ENCODE assay signal across 29 mouse cellular contexts in the genomic region with DNA sequence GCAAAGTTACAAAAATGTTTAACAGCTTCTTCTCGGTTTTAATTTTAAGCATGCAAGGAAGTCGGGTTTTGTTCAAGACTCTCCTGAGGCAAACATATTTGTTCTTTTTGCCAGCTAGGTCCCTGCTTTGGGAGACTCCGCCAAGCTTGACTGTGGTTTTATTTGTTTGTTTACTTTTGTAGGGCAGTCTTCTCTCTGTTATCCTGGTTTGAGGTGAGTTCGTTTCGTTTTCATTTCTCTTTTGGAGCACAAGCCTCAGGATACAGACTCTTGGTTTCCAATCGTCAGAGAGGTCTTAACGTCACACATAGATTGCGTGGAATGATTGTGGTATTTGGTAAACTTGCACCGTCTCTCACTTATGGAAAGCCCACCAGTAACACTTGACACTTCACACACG. TPM values are rescaled to one million over a fixed set of nuclear protein-coding genes. Genes with fewer than 3 reads are reported as not detected.
DNase-seq lines count a peak whose midpoint lies in the region; ATAC-seq and TF ChIP-seq lines count a peak whose summit lies in the region.
"Had no signal": no experiment of that assay in that cellular context is flagged by ENCODE, and none has a peak within 500 bp of the region (broad histone marks: within the 10 kb centered on the region; RNA-seq: fewer than 3 reads in every experiment).

No protein-coding gene starts in this region.

- H3K9me3 ChIP-seq in kidney, postnatal 0 days (replicated peaks; ENCODE audit: low read length) = no peaks in the 10 kb centered on the region
- H3K9me3 ChIP-seq in lung, postnatal 0 days (ENCODE audit: low read length) = no peaks in the 10 kb centered on the region
- H3K9me3 ChIP-seq: forebrain, embryonic 13.5 days; heart, embryonic 10.5 days; limb, embryonic 10.5 days; limb, embryonic 15.5 days; liver, embryonic 15.5 days; midbrain, embryonic 10.5 days; midbrain, embryonic 15.5 days had no signal

- WGBS in kidney, postnatal 0 days = 62% methylated on average over 10 of the region's 10 CpGs
- WGBS in lung, postnatal 0 days = 41% methylated on average over 10 of the region's 10 CpGs

- H3K27me3 ChIP-seq in kidney, postnatal 0 days (ENCODE audit: insufficient read depth, low read length) = no peaks in the 10 kb centered on the region
- no peaks in the 10 kb centered on the region for H3K27me3 ChIP-seq in lung, postnatal 0 days (replicated peaks; ENCODE audit: insufficient read depth, low read length)
- H3K27me3 ChIP-seq in myocyte (ENCODE audit: control insufficient read depth, insufficient read depth, insufficient read length) = no peaks in the 10 kb centered on the region
- H3K27me3 ChIP-seq: forebrain, embryonic 13.5 days; limb, embryonic 15.5 days; liver, embryonic 15.5 days; midbrain, embryonic 15.5 days had no signal

- H3K79me2 ChIP-seq in myocyte (ENCODE audit: control insufficient read depth, insufficient read depth) = no peaks in the 10 kb centered on the region

- H3K4me3 ChIP-seq in gastrocnemius, adult 2 months = peak overlapping the region; percentile 59
- no peak overlapping the region for H3K4me3 ChIP-seq in kidney, postnatal 0 days (replicated peaks; ENCODE audit: low read depth, low read length)
- no peak overlapping the region; the same call in 1 of the 2 replicates for H3K4me3 ChIP-seq in lung, postnatal 0 days (ENCODE audit: low read depth, low read length)
- no peak overlapping the region for H3K4me3 ChIP-seq in myocyte
- H3K4me3 ChIP-seq: forebrain, embryonic 13.5 days; heart, embryonic 10.5 days; layer of hippocampus, adult 2 months; limb, embryonic 10.5 days; limb, embryonic 15.5 days; liver, embryonic 15.5 days; midbrain, embryonic 10.5 days; midbrain, embryonic 15.5 days had no signal

- H3K4me2 ChIP-seq in kidney, postnatal 0 days (ENCODE audit: low read length) = 0 out of 2 replicates have a peak overlapping the region, but pooled peaks have one; percentile 2
- peak overlapping the region; percentile 30 for H3K4me2 ChIP-seq in lung, postnatal 0 days (replicated peaks; ENCODE audit: low read depth, low read length)
- H3K4me2 ChIP-seq in myocyte (ENCODE audit: low read depth) = peak overlapping the region; percentile 12
- H3K4me2 ChIP-seq: forebrain, embryonic 13.5 days; hindbrain, embryonic 14.5 days; limb, embryonic 15.5 days; liver, embryonic 15.5 days; midbrain, embryonic 15.5 days had no signal

- no peak for DNase-seq in gastrocnemius, adult 2 months
- DNase-seq in gastrocnemius, postnatal 10 days = no peak
- DNase-seq in kidney, postnatal 0 days (ENCODE audit: low spot score) = no peak
- no peak for DNase-seq in kidney, postnatal 4 days
- no peak for DNase-seq in lung, postnatal 0 days (ENCODE audit: low spot score)
- no peak for DNase-seq in lung, postnatal 14 days
- no peak for DNase-seq in left cerebral cortex, postnatal 25 days (ENCODE audit: low spot score in 2 of 2)
- DNase-seq: adrenal gland, postnatal 14 days; cerebellum, adult 11-12 months; cerebellum, adult 9-11 months; gastrocnemius, postnatal 36 days; heart, postnatal 4 days; kidney, adult 11 months; kidney, postnatal 25 days; lung, postnatal 36 days; right cerebral cortex, postnatal 25 days; thymus, postnatal 14 days had no signal

- H3K4me1 ChIP-seq in kidney, postnatal 0 days (replicated peaks; ENCODE audit: insufficient read depth, low read length) = no peaks in the 10 kb centered on the region
- H3K4me1 ChIP-seq in lung, postnatal 0 days (ENCODE audit: insufficient read depth, low read depth, low read length) = no peaks in the 10 kb centered on the region
- H3K4me1 ChIP-seq: limb, embryonic 15.5 days; liver, embryonic 15.5 days; midbrain, embryonic 15.5 days had no signal

- H3ac ChIP-seq in myocyte (ENCODE audit: control insufficient read depth, insufficient read length) = no peak overlapping the region

- no peak for TF ChIP-seq CTCF in gastrocnemius, adult 2 months (IDR thresholded peaks at IDR 0.05)
- no peak for TF ChIP-seq CTCF in kidney, postnatal 0 days (IDR thresholded peaks at IDR 0.05; ENCODE audit: low read depth)
- no peak for TF ChIP-seq CTCF in lung, postnatal 0 days (IDR thresholded peaks at IDR 0.05)

- intact Hi-C loops in gastrocnemius, adult 2 months (cut with DNase I) = no loop called here
- intact Hi-C loops in left cerebral cortex, postnatal 25 days (cut with DNase I) = no loop called here

- no peaks in the 10 kb centered on the region for H3K36me3 ChIP-seq in kidney, postnatal 0 days (ENCODE audit: insufficient read depth, low read length)
- H3K36me3 ChIP-seq in lung, postnatal 0 days (ENCODE audit: insufficient read depth, low read length) = no peaks in the 10 kb centered on the region
- H3K36me3 ChIP-seq in myocyte (ENCODE audit: control insufficient read depth, insufficient read depth) = no peaks in the 10 kb centered on the region
- H3K36me3 ChIP-seq: heart, embryonic 10.5 days; limb, embryonic 10.5 days; limb, embryonic 15.5 days; liver, embryonic 15.5 days; midbrain, embryonic 10.5 days; midbrain, embryonic 15.5 days had no signal

- no peak for TF ChIP-seq EP300 in lung, postnatal 0 days (IDR thresholded peaks at IDR 0.05)

- ATAC-seq in kidney, postnatal 0 days (replicated peaks; ENCODE audit: low FRiP score, low read depth) = no peak
- ATAC-seq in lung, postnatal 0 days = no peak
- ATAC-seq: forebrain, embryonic 13.5 days; inflammation-experienced regulatory T-cells, adult 6 months; midbrain, embryonic 15.5 days had no signal

- 0 out of 2 replicates have a peak overlapping the region, but pooled peaks have one; percentile 38 for H3K27ac ChIP-seq in gastrocnemius, adult 2 months
- H3K27ac ChIP-seq in kidney, postnatal 0 days = no peak overlapping the region
- no peak overlapping the region for H3K27ac ChIP-seq in lung, postnatal 0 days (ENCODE audit: low read length)
- H3K27ac ChIP-seq: forebrain, embryonic 13.5 days; heart, embryonic 10.5 days; hindbrain, embryonic 14.5 days; layer of hippocampus, adult 2 months; limb, embryonic 10.5 days; limb, embryonic 15.5 days; liver, embryonic 15.5 days; midbrain, embryonic 10.5 days; midbrain, embryonic 15.5 days had no signal

- no peak for TF ChIP-seq POLR2A in myocyte (IDR thresholded peaks at IDR 0.05; ENCODE audit: insufficient read length, low read depth)

- H3K9ac ChIP-seq in kidney, postnatal 0 days (ENCODE audit: low read depth, low read length) = no peak overlapping the region
- no peak overlapping the region for H3K9ac ChIP-seq in lung, postnatal 0 days (replicated peaks; ENCODE audit: low read depth)
- H3K9ac ChIP-seq: forebrain, embryonic 13.5 days; hindbrain, embryonic 14.5 days; limb, embryonic 15.5 days; liver, embryonic 15.5 days; midbrain, embryonic 15.5 days had no signal

TF ChIP-seq in myocyte, 11 proteins besides CTCF, POLR2A, EP300 and RAD21:
- TF ChIP-seq MYOG (IDR thresholded peaks at IDR 0.05; ENCODE audit: control insufficient read depth in 1 of 3, insufficient read depth in 1 of 3, insufficient read length in 2 of 3, low read depth in 2 of 3) = no peak
- TF ChIP-seq TCF12 (IDR thresholded peaks at IDR 0.05; ENCODE audit: insufficient read depth, poor library complexity, severe bottlenecking) = no peak

RNA-seq across cellular contexts. Expression of gene Adgrl2, which starts 8.3 kb away (rescaled TPM):
- 10 to 100 TPM in 1 of 2 experiments, 1 to 10 TPM in 1; 9.6 to 12.0 TPM for total RNA-seq in gastrocnemius, adult 2 months (2021)
- total RNA-seq in gastrocnemius, postnatal 10 days (2021) = 10 to 100 TPM; 44.1 to 51.1 TPM
- polyA plus RNA-seq in kidney, postnatal 0 days (2015; fragmentation: Nextera tagmentation; extraction: Ambion mirVana) = 41.8 and 42.5 TPM in 2 replicates
- 46.3 and 56.4 TPM in 2 replicates for polyA plus RNA-seq in lung, postnatal 0 days (2015; fragmentation: Nextera tagmentation; extraction: Ambion mirVana)
- 11.7 TPM for polyA plus RNA-seq in myocyte (2012; fragmentation: generic; extraction: Trizol)
- total RNA-seq in left cerebral cortex, postnatal 25 days (2021) = 100 to 1,000 TPM; 129 to 135 TPM
- total RNA-seq: MEL had no signal
